Mouse (Mus musculus): ENCODE measurements around the gene Ccdc163. TPM values are rescaled to one million over a fixed set of nuclear protein-coding genes. Genes with fewer than 3 reads are reported as not detected.

Gene Ccdc163
- total RNA-seq, 2 experiments from 2014 or later = 3.9 to 6.0 TPM

DNA sequence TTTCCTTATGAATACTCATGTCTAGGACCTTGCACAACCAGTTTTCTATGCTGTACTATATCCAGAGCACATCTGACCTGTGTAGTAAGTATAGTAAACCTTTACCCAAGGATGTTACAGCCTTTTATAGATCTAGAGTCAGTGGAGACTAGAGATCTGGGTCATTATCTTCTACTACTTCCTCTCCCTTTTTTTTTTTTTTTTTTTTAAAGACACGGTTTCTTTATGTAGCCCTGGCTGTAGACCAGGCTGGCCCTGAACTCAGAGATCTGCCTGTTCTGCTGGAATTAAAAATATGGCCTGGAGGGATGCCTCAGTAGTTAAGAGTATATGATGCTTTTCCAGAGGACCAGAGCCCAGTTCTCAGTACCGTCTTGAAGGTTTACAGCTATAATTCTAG is 53.6 kb downstream of the Ccdc163 start:
- Histone ChIP-seq H3K27ac (no peak overlapping the region), H3K4me3 (no peak overlapping the region)
- no peak for TF ChIP-seq CTCF (conservative IDR thresholded peaks at IDR 0.05)
- no peak for DNase-seq (ENCODE audit: low spot score in 2 of 2)

DNA sequence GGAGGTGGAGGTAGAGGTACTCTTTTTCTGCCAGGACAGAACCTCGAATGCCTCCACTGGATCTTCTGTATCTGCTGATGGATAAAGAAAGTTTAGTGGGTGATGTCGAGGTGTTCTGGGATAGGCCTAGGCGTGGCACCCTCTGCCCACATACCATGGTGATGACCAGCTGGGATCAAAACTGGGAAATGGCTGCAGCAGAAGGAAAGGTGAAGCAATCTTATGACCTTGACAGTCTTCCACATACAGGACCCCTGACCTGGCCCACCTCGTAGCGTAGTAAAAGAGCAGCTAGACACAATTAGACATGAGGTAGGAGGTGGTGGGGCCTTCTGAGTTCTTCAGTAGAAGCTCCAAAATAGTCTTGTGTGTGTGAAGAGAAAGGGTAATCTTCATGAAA is 55.7 kb downstream of the Ccdc163 start:
- no peak overlapping the region for H3K27ac ChIP-seq
- no peak for TF ChIP-seq CTCF (conservative IDR thresholded peaks at IDR 0.05)
- DNase-seq (ENCODE audit: low spot score in 2 of 2) = no peak
- H3K4me3 ChIP-seq = no peak overlapping the region

DNA sequence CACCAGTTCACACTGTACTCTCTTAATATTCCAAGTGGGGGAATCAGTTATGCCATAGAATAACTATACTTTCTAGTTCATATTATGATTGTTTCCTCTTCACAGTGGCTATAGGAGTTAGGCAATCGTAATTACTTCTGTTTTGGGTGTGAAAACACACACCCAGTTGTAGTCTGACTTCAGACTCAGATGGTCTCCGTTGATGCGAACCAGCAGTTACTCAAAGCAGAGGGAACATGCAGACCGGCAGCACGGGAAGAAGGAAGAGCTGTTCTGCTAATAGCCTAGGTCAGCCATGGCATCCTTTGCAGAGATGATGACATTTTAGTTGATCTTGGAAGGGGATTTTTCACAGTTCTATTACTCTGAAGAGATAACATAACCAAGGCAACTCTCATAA is 60.2 kb downstream of the Ccdc163 start:
- no peak for DNase-seq (ENCODE audit: low spot score in 2 of 2)
- no peak for TF ChIP-seq CTCF (conservative IDR thresholded peaks at IDR 0.05)
- no peak overlapping the region for H3K27ac ChIP-seq
- no peak overlapping the region for H3K4me3 ChIP-seq

DNA sequence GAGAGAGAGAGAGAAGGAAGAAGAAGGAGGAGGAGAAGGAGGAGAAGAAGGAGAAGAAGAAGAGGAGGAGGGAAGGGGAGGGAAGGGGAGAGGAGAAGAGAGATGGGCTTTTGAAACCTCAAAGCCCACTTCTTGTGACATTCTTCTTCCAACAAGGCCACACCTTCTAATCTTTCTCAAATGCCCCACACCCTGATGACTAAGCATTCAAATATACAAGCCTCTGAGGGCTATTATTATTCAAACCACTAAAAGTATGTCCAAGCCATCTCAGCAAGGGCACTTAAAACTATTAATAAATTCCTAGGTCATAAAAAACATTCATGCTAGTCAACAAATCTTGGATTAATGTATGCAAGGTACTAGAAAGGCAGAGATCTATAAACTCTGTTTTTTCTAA is 60.8 kb downstream of the Ccdc163 start:
- H3K27ac ChIP-seq = no peak overlapping the region
- TF ChIP-seq CTCF (conservative IDR thresholded peaks at IDR 0.05) = no peak
- DNase-seq (ENCODE audit: low spot score in 2 of 2) = no peak
- no peak overlapping the region for H3K4me3 ChIP-seq

DNA sequence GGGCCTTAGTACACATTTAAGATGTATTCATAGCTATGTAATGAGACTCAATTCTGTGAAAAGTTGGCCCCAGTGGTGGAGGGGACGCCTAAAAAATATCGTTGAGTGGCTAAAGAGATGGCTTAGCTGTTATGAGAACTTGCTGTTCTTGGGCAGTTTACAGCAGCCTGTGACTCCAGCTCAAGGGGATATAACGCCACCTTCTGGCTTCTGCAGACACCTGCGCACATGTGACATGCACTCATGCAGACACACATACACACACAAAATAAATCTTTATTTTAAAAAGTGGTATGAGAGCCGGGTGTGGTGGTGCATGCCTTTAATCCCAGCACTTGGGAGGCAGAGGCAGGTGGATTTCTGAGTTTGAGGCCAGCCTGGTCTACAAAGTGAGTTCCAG is 68.1 kb downstream of the Ccdc163 start:
- Histone ChIP-seq H3K4me3 (no peak overlapping the region), H3K27ac (no peak overlapping the region)
- TF ChIP-seq CTCF (conservative IDR thresholded peaks at IDR 0.05) = no peak
- no peak for DNase-seq (ENCODE audit: low spot score in 2 of 2)

DNA sequence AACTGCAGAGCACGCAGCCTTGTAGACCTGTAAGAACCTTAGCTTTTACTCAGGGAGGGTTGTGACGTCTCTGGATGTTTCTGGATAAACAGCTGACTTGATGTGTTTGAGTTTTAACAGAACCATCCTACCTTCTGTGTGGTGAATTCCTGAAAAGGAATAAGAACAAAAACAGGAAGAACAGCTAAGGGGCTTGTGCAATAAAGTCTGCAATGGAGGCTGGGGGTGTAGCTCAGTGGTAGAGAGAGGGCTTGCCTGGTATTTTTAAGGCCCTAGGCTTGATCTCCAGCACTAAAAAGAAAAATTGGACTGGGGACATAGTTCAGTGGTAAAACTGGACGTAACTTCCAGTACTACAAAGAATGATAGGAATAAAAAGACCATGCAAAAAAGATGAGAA is 68.8 kb downstream of the Ccdc163 start:
- no peak for DNase-seq (ENCODE audit: low spot score in 2 of 2)
- H3K27ac ChIP-seq = no peak overlapping the region
- no peak for TF ChIP-seq CTCF (conservative IDR thresholded peaks at IDR 0.05)
- H3K4me3 ChIP-seq = no peak overlapping the region

- no peak for TF ChIP-seq CTCF (conservative IDR thresholded peaks at IDR 0.05)
- Histone ChIP-seq H3K27ac (no peak overlapping the region), H3K4me3 (no peak overlapping the region)
- no peak for DNase-seq (ENCODE audit: low spot score in 2 of 2)
Measured at GRCm38 (mm10) chr4:116780541-116780940, 72.2 kb downstream of the Ccdc163 start.

DNA sequence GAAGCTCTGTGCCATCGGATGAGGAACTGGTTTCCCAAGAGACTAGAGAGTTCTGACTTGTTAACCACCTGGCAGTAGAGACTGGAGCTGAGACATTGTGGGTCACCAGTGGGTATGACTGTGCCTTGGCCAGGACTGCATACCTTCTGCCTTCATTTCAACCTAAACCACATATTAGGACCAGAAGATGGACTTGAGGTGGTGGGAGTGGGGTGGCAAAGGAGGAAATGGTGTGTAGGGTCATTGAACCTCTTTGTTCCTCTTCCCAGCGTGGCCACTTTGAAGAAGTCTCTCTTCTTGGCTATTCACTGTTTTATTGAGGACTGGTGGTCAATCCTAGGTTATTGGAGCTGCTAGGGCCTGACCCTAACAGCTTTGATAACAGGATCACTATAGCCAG is 73.1 kb downstream of the Ccdc163 start:
- Histone ChIP-seq H3K4me3 (no peak overlapping the region), H3K27ac (peak overlapping the region; percentile 69)
- TF ChIP-seq CTCF (conservative IDR thresholded peaks at IDR 0.05) = no peak
- DNase-seq (ENCODE audit: low spot score in 2 of 2) = no peak

GRCm38 (mm10) chr4:116782171-116782570 is 73.9 kb downstream of the Ccdc163 start:
- no peak for TF ChIP-seq CTCF (conservative IDR thresholded peaks at IDR 0.05)
- DNase-seq (ENCODE audit: low spot score in 2 of 2) = peak in 1 of 2 experiments; percentile 11
- no peak overlapping the region for H3K4me3 ChIP-seq
- H3K27ac ChIP-seq = peak overlapping the region; percentile 69

DNA sequence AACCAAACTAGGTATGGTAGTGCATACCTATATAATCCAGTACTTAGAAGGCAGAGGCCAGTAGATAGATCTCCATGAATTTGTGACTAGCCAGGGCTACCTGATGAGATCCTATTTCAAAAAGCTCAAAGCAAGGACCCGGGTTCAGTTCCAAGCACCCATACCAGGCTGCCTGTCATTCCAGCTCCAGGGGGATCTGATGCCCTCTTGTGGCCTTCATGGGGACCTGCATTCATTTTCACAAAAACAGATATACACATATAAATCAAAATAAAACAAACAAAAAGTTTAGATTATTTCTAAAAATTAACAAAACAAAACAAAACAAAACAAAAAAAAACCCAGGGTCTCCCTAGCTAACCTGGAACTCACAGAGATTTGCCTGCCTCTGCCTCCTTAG is 78.3 kb downstream of the Ccdc163 start:
- no peak overlapping the region for H3K27ac ChIP-seq
- no peak overlapping the region for H3K4me3 ChIP-seq
- peak; percentile 62 for TF ChIP-seq CTCF (conservative IDR thresholded peaks at IDR 0.05)
- no peak for DNase-seq (ENCODE audit: low spot score in 2 of 2)

- Histone ChIP-seq H3K27ac (peak overlapping the region; percentile 70), H3K4me3 (no peak overlapping the region)
- no peak for DNase-seq (ENCODE audit: low spot score in 2 of 2)
- peak; percentile 57 for TF ChIP-seq CTCF (conservative IDR thresholded peaks at IDR 0.05)
Measured at GRCm38 (mm10) chr4:116787985-116788760, 79.9 kb downstream of the Ccdc163 start.

- no peak overlapping the region for H3K4me3 ChIP-seq
- peak; percentile 83 to 88 for DNase-seq (ENCODE audit: low spot score in 2 of 2)
- H3K27ac ChIP-seq = peak overlapping the region; percentile 70
- peak; percentile 91 for TF ChIP-seq CTCF (conservative IDR thresholded peaks at IDR 0.05)
Measured at GRCm38 (mm10) chr4:116788956-116789355, 80.6 kb downstream of the Ccdc163 start.

- DNase-seq (ENCODE audit: low spot score in 2 of 2) = no peak
- Histone ChIP-seq H3K27ac (no peak overlapping the region), H3K4me3 (no peak overlapping the region)
- no peak for TF ChIP-seq CTCF (conservative IDR thresholded peaks at IDR 0.05)
Measured at GRCm38 (mm10) chr4:116792453-116792852, 84.1 kb downstream of the Ccdc163 start.

GRCm38 (mm10) chr4:116794273-116794672 is 86.0 kb downstream of the Ccdc163 start:
- TF ChIP-seq CTCF (conservative IDR thresholded peaks at IDR 0.05) = peak; percentile 44
- no peak for DNase-seq (ENCODE audit: low spot score in 2 of 2)
- no peak overlapping the region for H3K27ac ChIP-seq
- no peak overlapping the region for H3K4me3 ChIP-seq
